Mouse (Mus musculus) fibroblast of lung, adult 2 months (primary cell): ENCODE measurements around the gene Zfp800.

Source experiments
- DNase-seq: peaks from one replicate; pipeline ENCODE4 v3.0.0-alpha.2; 2011; ENCODE audit warnings: low read depth

Zfp800 gene

GRCm38 (mm10) chr6:28309692-28310091, 88.1 kb downstream of the Zfp800 start:
- no peak for DNase-seq

- DNase-seq = no peak
Observed at GRCm38 (mm10) chr6:28308929-28309328, 88.9 kb downstream of the Zfp800 start.

GRCm38 (mm10) chr6:28306702-28307101, 91.1 kb downstream of the Zfp800 start:
- DNase-seq = no peak

GRCm38 (mm10) chr6:28296306-28296705, 101.5 kb downstream of the Zfp800 start:
- DNase-seq = no peak

- no peak for DNase-seq
Observed at GRCm38 (mm10) chr6:28295581-28295980, 102.2 kb downstream of the Zfp800 start.

- no peak for DNase-seq
Observed at GRCm38 (mm10) chr6:28292810-28293209, 105.0 kb downstream of the Zfp800 start.

- DNase-seq = no peak
Observed at GRCm38 (mm10) chr6:28279886-28280285, 117.9 kb downstream of the Zfp800 start.

- peak; percentile 27 for DNase-seq
Observed at GRCm38 (mm10) chr6:28262198-28262621, 135.6 kb downstream of the Zfp800 start.

GRCm38 (mm10) chr6:28261307-28262197, 136.3 kb downstream of the Zfp800 start:
- peak; percentile 58 for DNase-seq

- DNase-seq = no peak
Observed at GRCm38 (mm10) chr6:28260425-28261191, 137.2 kb downstream of the Zfp800 start.

- no peak for DNase-seq
Observed at GRCm38 (mm10) chr6:28259750-28260149, 138.1 kb downstream of the Zfp800 start.

- no peak for DNase-seq
Observed at GRCm38 (mm10) chr6:28258440-28258839, 139.4 kb downstream of the Zfp800 start.

- no peak for DNase-seq
Observed at GRCm38 (mm10) chr6:28257772-28258171, 140.0 kb downstream of the Zfp800 start.

- no peak for DNase-seq
Observed at GRCm38 (mm10) chr6:28252790-28253189, 145.0 kb downstream of the Zfp800 start.

GRCm38 (mm10) chr6:28248211-28248610, 149.6 kb downstream of the Zfp800 start:
- no peak for DNase-seq

- DNase-seq = no peak
Observed at GRCm38 (mm10) chr6:28232618-28233361, 165.0 kb downstream of the Zfp800 start.

GRCm38 (mm10) chr6:28228085-28228484, 169.7 kb downstream of the Zfp800 start:
- DNase-seq = no peak

- no peak for DNase-seq
Observed at GRCm38 (mm10) chr6:28221017-28221416, 176.8 kb downstream of the Zfp800 start.

GRCm38 (mm10) chr6:28218386-28218785, 179.4 kb downstream of the Zfp800 start:
- DNase-seq = no peak

GRCm38 (mm10) chr6:28215268-28215954, 182.4 kb downstream of the Zfp800 start:
- peak; percentile 18 for DNase-seq

- no peak for DNase-seq
Observed at GRCm38 (mm10) chr6:28214658-28215267, 183.0 kb downstream of the Zfp800 start.
